Mouse (Mus musculus): ENCODE results near the gene Fhl2.

GRCm38 (mm10) chr1:43112882-43113281, 83.9 kb downstream of the Fhl2 start:
- TF ChIP-seq CTCF (IDR thresholded peaks at IDR 0.05; ENCODE audit: low read depth, low read length) (peak; percentile 70), POLR2A (IDR thresholded peaks at IDR 0.05; ENCODE audit: extremely low read depth, insufficient read depth, low read length) (no peak)
